Mouse (Mus musculus): ENCODE data around the gene Akr7a5.

- no peak for TF ChIP-seq CTCF (IDR thresholded peaks at IDR 0.05; ENCODE audit: low read depth, low read length)
- TF ChIP-seq POLR2A (IDR thresholded peaks at IDR 0.05; ENCODE audit: extremely low read depth, insufficient read depth, low read length): no peak
Observed at GRCm38 (mm10) chr4:139318449-139318848, 7.9 kb downstream of the Akr7a5 start.
